Mouse (Mus musculus): ENCODE results near the gene Sept7.
"Not testable (repeated sequence)": the region's sequence is repeated elsewhere in the genome, so short reads cannot be mapped to it uniquely, and the experiment has no call there.

Sept7 gene

GRCm38 (mm10) chr9:25260411-25260810 lies 8.2 kb downstream of the Sept7 start:
- no peak for DNase-seq

- no peak for DNase-seq
These were observed 8.7 kb downstream of the Sept7 start for GRCm38 (mm10) chr9:25260979-25261378.

GRCm38 (mm10) chr9:25262087-25262486 lies 9.8 kb downstream of the Sept7 start:
- DNase-seq, result no peak

GRCm38 (mm10) chr9:25265795-25266194 lies 13.6 kb downstream of the Sept7 start:
- no peak for DNase-seq

GRCm38 (mm10) chr9:25267133-25267532 lies 14.9 kb downstream of the Sept7 start:
- DNase-seq, result no peak

- no peak for DNase-seq
These were observed 15.3 kb downstream of the Sept7 start for GRCm38 (mm10) chr9:25267574-25267973.

GRCm38 (mm10) chr9:25271902-25272301 lies 19.7 kb downstream of the Sept7 start:
- no peak for DNase-seq

GRCm38 (mm10) chr9:25289796-25290195 lies 37.6 kb downstream of the Sept7 start:
- DNase-seq, result no peak

GRCm38 (mm10) chr9:25309505-25310182 lies 57.4 kb downstream of the Sept7 start:
- DNase-seq, result peak; percentile 50

GRCm38 (mm10) chr9:25314304-25314703 lies 62.1 kb downstream of the Sept7 start:
- no peak for DNase-seq

- no peak for DNase-seq
These were observed 65.7 kb downstream of the Sept7 start for GRCm38 (mm10) chr9:25317827-25318505.

GRCm38 (mm10) chr9:25319676-25320075 lies 67.4 kb downstream of the Sept7 start:
- not testable (repeated sequence) for DNase-seq

- DNase-seq, result no peak
These were observed 75.6 kb downstream of the Sept7 start for GRCm38 (mm10) chr9:25327727-25328370.

GRCm38 (mm10) chr9:25328946-25329723 lies 76.9 kb downstream of the Sept7 start:
- no peak for DNase-seq

GRCm38 (mm10) chr9:25337436-25338198 lies 85.4 kb downstream of the Sept7 start:
- no peak for DNase-seq

- DNase-seq, result no peak
These were observed 88.2 kb downstream of the Sept7 start for GRCm38 (mm10) chr9:25340412-25340811.

GRCm38 (mm10) chr9:25353775-25354174 lies 101.5 kb downstream of the Sept7 start:
- DNase-seq, result no peak

- no peak for DNase-seq
These were observed 103.6 kb downstream of the Sept7 start for GRCm38 (mm10) chr9:25355806-25356205.

GRCm38 (mm10) chr9:25357589-25357988 lies 105.3 kb downstream of the Sept7 start:
- no peak for DNase-seq

GRCm38 (mm10) chr9:25358018-25358417 lies 105.8 kb downstream of the Sept7 start:
- DNase-seq, result no peak
